Mouse (Mus musculus): Measurements from ENCODE around the gene Grid2.

GRCm38 (mm10) chr6:63256556-63257405 lies 1.1 kb downstream of the Grid2 start:
- TF ChIP-seq EP300 (IDR thresholded peaks at IDR 0.05; ENCODE audit: low read depth in 1 of 2, low read length in 2 of 2) (no peak), CTCF (IDR thresholded peaks at IDR 0.05 in 2 of 3, conservative IDR thresholded peaks at IDR 0.05 in 1 of 3; ENCODE audit: control insufficient read depth in 1 of 3, insufficient read depth in 1 of 3, low read depth in 2 of 3, low read length in 3 of 3, poor library complexity in 1 of 3, severe bottlenecking in 1 of 3) (no peak), TAL1 (IDR thresholded peaks at IDR 0.05; ENCODE audit: low read length) (no peak), GATA1 (IDR thresholded peaks at IDR 0.05; ENCODE audit: low read depth, low read length) (no peak)

All from MEL (cell line).